Mouse (Mus musculus) CH12.LX (cell line): ENCODE measurements around the gene Olfr479. TPM values are rescaled to one million over a fixed set of nuclear protein-coding genes. Genes with fewer than 3 reads are reported as not detected.

ENCODE experiments used
- DNase-seq: peaks from one replicate; pipeline ENCODE4 v3.0.0-alpha.2; 2013; ENCODE audit errors: extremely low read depth
- H3K27ac ChIP-seq: 2 replicates; pipeline ENCODE4 v1.5.1; 2012; ENCODE audit warnings: low read depth, mild to moderate bottlenecking, control low read depth, moderate library complexity; ENCODE audit not compliant: insufficient read depth
- H3K27me3 ChIP-seq: replicated peaks from 2 replicates; pipeline ENCODE3; 2012; ENCODE audit warnings: inconsistent platforms
- H3K36me3 ChIP-seq, 2 experiments: replicated peaks in 1 of 2; 2 replicates each; pipeline versions ENCODE3 to v1.6.1; 2012; ENCODE audit warnings: inconsistent platforms in 1 of 2, low read length in 1 of 2, mild to moderate bottlenecking in 1 of 2, mixed read lengths in 1 of 2, moderate library complexity in 1 of 2; ENCODE audit not compliant: control insufficient read depth in 1 of 2, insufficient read depth in 1 of 2
- H3K4me1 ChIP-seq, 2 experiments: 2 replicates each; pipeline ENCODE4 v1.6.1; 2012; ENCODE audit warnings: inconsistent platforms in 1 of 2, moderate library complexity in 1 of 2; ENCODE audit not compliant: insufficient read depth in 2 of 2, control insufficient read depth in 1 of 2
- H3K4me2 ChIP-seq: 2 replicates; pipeline ENCODE4 v1.6.1; 2012; ENCODE audit warnings: low read depth, mild to moderate bottlenecking, control low read depth; ENCODE audit not compliant: poor library complexity, insufficient read depth, severe bottlenecking
- H3K4me3 ChIP-seq, 3 experiments: fragments of 150-350 bp in 1 of 3; sonication (generic) in 1 of 3; replicated peaks in 1 of 3; 2 replicates each; pipeline versions ENCODE3 to v1.5.1; 2011 to 2012; ENCODE audit warnings: low read depth in 2 of 3, low read length in 2 of 3, mild to moderate bottlenecking in 2 of 3, moderate library complexity in 2 of 3, control low read depth in 1 of 3, improper control_type of control experiment in 1 of 3, inconsistent platforms in 1 of 3, mixed read lengths in 1 of 3; ENCODE audit not compliant: poor library complexity in 1 of 3
- H3K79me2 ChIP-seq: replicated peaks from 2 replicates; pipeline ENCODE4 v1.6.1; 2012; ENCODE audit warnings: mild to moderate bottlenecking, moderate library complexity; ENCODE audit not compliant: control insufficient read depth, poor library complexity, insufficient read depth, severe bottlenecking; ENCODE audit errors: extremely low read depth
- H3K9ac ChIP-seq: 2 replicates; pipeline ENCODE4 v1.6.1; 2012; ENCODE audit warnings: low read depth, mild to moderate bottlenecking, control low read depth, moderate library complexity; ENCODE audit not compliant: insufficient read depth
- H3K9me3 ChIP-seq: replicated peaks from 2 replicates; pipeline ENCODE3; 2012; ENCODE audit warnings: low read length, inconsistent platforms, mixed read lengths
- CHD1 ChIP-seq: IDR thresholded peaks from 2 replicates; pipeline ENCODE4 v1.6.1; 2012; ENCODE audit warnings: low read depth, low read length, improper control_type of control experiment, inconsistent platforms
- EP300 ChIP-seq: IDR thresholded peaks from 2 replicates; pipeline ENCODE4 v1.6.1; 2011; ENCODE audit warnings: low read length, improper control_type of control experiment
- HCFC1 ChIP-seq: IDR thresholded peaks from 2 replicates; pipeline ENCODE4 v1.6.1; 2012; ENCODE audit warnings: low read depth, mild to moderate bottlenecking, inconsistent platforms, low read length, improper control_type of control experiment
- IRF4 ChIP-seq: IDR thresholded peaks from 2 replicates; pipeline ENCODE4 v1.6.1; 2014; ENCODE audit warnings: low read depth, mild to moderate bottlenecking, inconsistent platforms, low read length, improper control_type of control experiment
- MAFK ChIP-seq: IDR thresholded peaks from 2 replicates; pipeline ENCODE4 v1.6.1; 2011; ENCODE audit warnings: low read length, improper control_type of control experiment; ENCODE audit not compliant: insufficient replicate concordance
- MAZ ChIP-seq: IDR thresholded peaks from 2 replicates; pipeline ENCODE4 v1.6.1; 2012; ENCODE audit warnings: low read depth, mild to moderate bottlenecking, inconsistent platforms, low read length, improper control_type of control experiment, moderate library complexity
- MXI1 ChIP-seq: IDR thresholded peaks from 2 replicates; pipeline ENCODE4 v1.6.1; 2011; ENCODE audit warnings: mild to moderate bottlenecking, low read depth, low read length, improper control_type of control experiment
- MYC ChIP-seq: IDR thresholded peaks from 2 replicates; pipeline ENCODE4 v1.6.1; 2011; ENCODE audit warnings: low read depth, mild to moderate bottlenecking, improper control_type of control experiment, low read length
- NELFE ChIP-seq: IDR thresholded peaks from 2 replicates; pipeline ENCODE4 v1.6.1; 2011; ENCODE audit warnings: low read depth, low read length, improper control_type of control experiment
- NRF1 ChIP-seq: IDR thresholded peaks from 2 replicates; pipeline ENCODE4 v1.6.1; 2014; ENCODE audit warnings: low read depth, mild to moderate bottlenecking, inconsistent platforms, low read length, improper control_type of control experiment, moderate library complexity
- PAX5 ChIP-seq: IDR thresholded peaks from 2 replicates; pipeline ENCODE4 v1.6.1; 2012; ENCODE audit warnings: low read length, inconsistent platforms, mixed read lengths
- POLR2A ChIP-seq: IDR thresholded peaks from 2 replicates; pipeline ENCODE4 v1.6.1; 2011; ENCODE audit warnings: low read depth, mild to moderate bottlenecking, improper control_type of control experiment, low read length
- TBP ChIP-seq: conservative IDR thresholded peaks from 2 replicates; pipeline ENCODE4 v1.6.1; 2011; ENCODE audit warnings: low read depth, low read length, improper control_type of control experiment
- TCF12 ChIP-seq: IDR thresholded peaks from 2 replicates; pipeline ENCODE4 v1.6.1; 2014; ENCODE audit warnings: low read depth, mild to moderate bottlenecking, inconsistent platforms, low read length, improper control_type of control experiment
- UBTF ChIP-seq: IDR thresholded peaks from 2 replicates; pipeline ENCODE4 v1.6.1; 2012; ENCODE audit warnings: low read depth, mild to moderate bottlenecking, inconsistent platforms, low read length, improper control_type of control experiment, moderate library complexity
- USF2 ChIP-seq: conservative IDR thresholded peaks from 2 replicates; pipeline ENCODE4 v1.6.1; 2011; ENCODE audit warnings: low read depth, low read length, improper control_type of control experiment
- ZC3H11A ChIP-seq: IDR thresholded peaks from 2 replicates; pipeline ENCODE4 v1.6.1; 2012; ENCODE audit warnings: low read depth, mild to moderate bottlenecking, inconsistent platforms, low read length, improper control_type of control experiment
- ZMIZ1 ChIP-seq: IDR thresholded peaks from 2 replicates; pipeline ENCODE4 v1.6.1; 2012; ENCODE audit warnings: low read depth, mild to moderate bottlenecking, inconsistent platforms, low read length, improper control_type of control experiment
- ZNF384 ChIP-seq: IDR thresholded peaks from 2 replicates; pipeline ENCODE4 v1.6.1; 2012; ENCODE audit warnings: low read depth, low read length, improper control_type of control experiment, inconsistent platforms
- dilution Hi-C: fragments of 300-500 bp; cut with MboI; formaldehyde crosslinking; loops from 2 replicates; pipeline ENCODE4 v1.14.3; 2020; ENCODE audit warnings: low sequenced_read_pairs; ENCODE audit not compliant: extremely low pct_unique_long_range_greater_than_20kb, extremely low pct_ligation_motif_present
- in situ Hi-C: fragments of 300-500 bp; cut with MboI; formaldehyde crosslinking; loops from 3 replicates; pipeline ENCODE4 v1.14.3; 2019; ENCODE audit warnings: low sequenced_read_pairs, low pct_ligation_motif_present, low pct_unique_long_range_greater_than_20kb, mixed read lengths
- polyA plus RNA-seq: library from polyadenylated mRNA; unstranded; fragments of >175 nt; gene quantifications from 2 replicates; pipeline ENCODE4 v1.2.1, GENCODE M21; 2012; ENCODE audit warnings: low read depth; ENCODE audit not compliant: insufficient read length
- total RNA-seq, 2 experiments: library from RNA; depleted of rRNA; stranded (reverse); fragments of 300-350 nt in 1 of 2; fragments of >200 nt in 1 of 2; gene quantifications; 2 replicates each; pipeline ENCODE4 v1.2.3; 2012 to 2014

Olfr479 gene
- total and polyA plus RNA-seq, 3 experiments: not detected

DNA sequence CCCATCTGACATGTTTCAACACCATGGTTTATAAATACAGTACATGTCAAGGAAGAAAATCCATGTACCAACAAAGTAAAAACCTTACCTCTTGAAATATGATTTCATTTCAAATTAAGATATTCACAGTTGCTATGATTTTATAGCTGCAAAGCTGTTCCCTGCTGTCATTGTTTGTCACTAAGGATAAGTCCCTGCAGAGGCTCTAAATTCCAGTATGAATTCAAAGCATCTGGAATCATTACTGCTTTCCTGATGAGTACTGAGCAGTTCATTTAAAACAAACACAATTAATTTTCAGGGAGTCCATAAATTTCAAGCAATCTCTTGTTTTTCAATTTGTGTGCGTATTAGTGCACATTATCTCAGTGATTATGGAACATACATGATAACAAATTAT, 47.0 kb downstream of the Olfr479 start, which contains the start of gene Olfr482:
Olfr482 (minus strand) TSS at position 101 of the 400 bp plus-strand sequence.
- no peak for DNase-seq
- TF ChIP-seq MAFK (no peak), EP300 (no peak), NRF1 (no peak), USF2 (no peak), ZMIZ1 (no peak), TBP (no peak), CHD1 (no peak), ZC3H11A (no peak), TCF12 (no peak)
- Histone ChIP-seq H3K4me2 (no peak within 1 kb of the TSS), H3K9ac (no peak within 1 kb of the TSS), H3K27ac (no peak within 1 kb of the TSS), H3K79me2 (no peaks in the 10 kb centered on the region), H3K36me3 (no peaks in the 10 kb centered on the region), H3K9me3 (no peaks in the 10 kb centered on the region), H3K4me1 (no peaks in the 10 kb centered on the region), H3K27me3 (peaks cover 6% of the 10 kb centered on the region), H3K4me3 (no peak within 1 kb of the TSS)
- dilution Hi-C loops (no loop called here), in situ Hi-C loops (no loop called here)

DNA sequence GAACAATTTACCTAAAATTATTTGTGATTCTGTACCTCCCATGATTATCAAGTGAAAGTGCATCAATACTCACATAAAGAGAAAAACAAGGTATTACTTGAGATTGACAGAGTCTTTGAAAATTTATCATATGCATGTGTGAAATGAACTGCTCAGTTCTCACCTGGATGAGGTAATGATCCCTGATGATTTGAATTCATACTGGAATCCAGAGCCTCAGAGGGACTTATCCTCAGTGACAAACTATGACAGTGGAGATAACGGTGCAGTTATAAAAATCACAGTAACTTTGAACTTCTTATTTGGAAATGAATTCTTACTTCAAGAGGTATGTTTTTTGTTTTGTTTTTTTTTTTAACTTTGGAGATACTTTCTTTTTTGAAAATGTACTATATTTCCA, 50.1 kb downstream of the Olfr479 start, which contains the start of gene Olfr483:
Olfr483 (plus strand) TSS at position 301 of the 400 bp plus-strand sequence.
- Histone ChIP-seq H3K27ac (no peak within 1 kb of the TSS), H3K4me1 (no peaks in the 10 kb centered on the region), H3K4me3 (no peak within 1 kb of the TSS), H3K9ac (no peak within 1 kb of the TSS), H3K4me2 (no peak within 1 kb of the TSS), H3K79me2 (no peaks in the 10 kb centered on the region), H3K36me3 (no peaks in the 10 kb centered on the region), H3K27me3 (peaks cover 13% of the 10 kb centered on the region), H3K9me3 (no peaks in the 10 kb centered on the region)
- DNase-seq: no peak
- dilution Hi-C loops (no loop called here), in situ Hi-C loops (no loop called here)
- TF ChIP-seq ZNF384 (no peak), HCFC1 (no peak), NELFE (no peak), ZMIZ1 (no peak), PAX5 (no peak), UBTF (no peak), TBP (no peak), MYC (no peak), IRF4 (no peak), MXI1 (no peak), USF2 (no peak), MAZ (no peak), POLR2A (no peak)

Other genes with a start within 250 kb of the Olfr479 start
- gene Ovch2, start 249.5 kb upstream of the Olfr479 start, total RNA-seq (2012; rRNA removed): not detected in 2 replicates
- not detected in 2 replicates for gene Ovch2, start 249.5 kb upstream of the Olfr479 start, total RNA-seq (2014; rRNA removed)
- not detected in 2 replicates for gene Ovch2, start 249.5 kb upstream of the Olfr479 start, polyA plus RNA-seq
- not detected in 2 replicates for gene Olfr467, start 238.4 kb upstream of the Olfr479 start, total RNA-seq (2012; rRNA removed)
- not detected in 2 replicates for gene Olfr467, start 238.4 kb upstream of the Olfr479 start, total RNA-seq (2014; rRNA removed)
- not detected in 2 replicates for gene Olfr467, start 238.4 kb upstream of the Olfr479 start, polyA plus RNA-seq
- not detected in 2 replicates for gene Olfr469, start 225.2 kb upstream of the Olfr479 start, total RNA-seq (2012; rRNA removed)
- gene Olfr469, start 225.2 kb upstream of the Olfr479 start, total RNA-seq (2014; rRNA removed): not detected in 2 replicates
- gene Olfr469, start 225.2 kb upstream of the Olfr479 start, polyA plus RNA-seq: not detected in 2 replicates
- gene Olfr470, start 203.2 kb upstream of the Olfr479 start, total RNA-seq (2012; rRNA removed): not detected in 2 replicates
- gene Olfr470, start 203.2 kb upstream of the Olfr479 start, total RNA-seq (2014; rRNA removed): not detected in 2 replicates
- gene Olfr470, start 203.2 kb upstream of the Olfr479 start, polyA plus RNA-seq: not detected in 2 replicates
- not detected in 2 replicates for gene Olfr472, start 152.8 kb upstream of the Olfr479 start, total RNA-seq (2012; rRNA removed)
- gene Olfr472, start 152.8 kb upstream of the Olfr479 start, total RNA-seq (2014; rRNA removed): not detected in 2 replicates
- gene Olfr472, start 152.8 kb upstream of the Olfr479 start, polyA plus RNA-seq: 0.04 TPM in 1 of 2 replicates, not detected in the other
- gene Olfr473, start 120.2 kb upstream of the Olfr479 start, total RNA-seq (2012; rRNA removed): not detected in 2 replicates
- gene Olfr473, start 120.2 kb upstream of the Olfr479 start, total RNA-seq (2014; rRNA removed): not detected in 2 replicates
- gene Olfr473, start 120.2 kb upstream of the Olfr479 start, polyA plus RNA-seq: not detected in 2 replicates
- gene Olfr474, start 96.0 kb upstream of the Olfr479 start, total RNA-seq (2012; rRNA removed): not detected in 2 replicates
- not detected in 2 replicates for gene Olfr474, start 96.0 kb upstream of the Olfr479 start, total RNA-seq (2014; rRNA removed)
- not detected in 2 replicates for gene Olfr474, start 96.0 kb upstream of the Olfr479 start, polyA plus RNA-seq
- not detected in 2 replicates for gene Olfr476, start 85.9 kb upstream of the Olfr479 start, total RNA-seq (2012; rRNA removed)
- not detected in 2 replicates for gene Olfr476, start 85.9 kb upstream of the Olfr479 start, total RNA-seq (2014; rRNA removed)
- gene Olfr476, start 85.9 kb upstream of the Olfr479 start, polyA plus RNA-seq: not detected in 2 replicates
- not detected in 2 replicates for gene Olfr477, start 64.0 kb upstream of the Olfr479 start, total RNA-seq (2012; rRNA removed)
- not detected in 2 replicates for gene Olfr477, start 64.0 kb upstream of the Olfr479 start, total RNA-seq (2014; rRNA removed)
- gene Olfr477, start 64.0 kb upstream of the Olfr479 start, polyA plus RNA-seq: not detected in 2 replicates
- gene Olfr478, start 16.7 kb upstream of the Olfr479 start, total RNA-seq (2012; rRNA removed): not detected in 2 replicates
- not detected in 2 replicates for gene Olfr478, start 16.7 kb upstream of the Olfr479 start, total RNA-seq (2014; rRNA removed)
- not detected in 2 replicates for gene Olfr478, start 16.7 kb upstream of the Olfr479 start, polyA plus RNA-seq
- not detected in 2 replicates for gene Olfr480, start 16.7 kb downstream of the Olfr479 start, total RNA-seq (2012; rRNA removed)
- not detected in 2 replicates for gene Olfr480, start 16.7 kb downstream of the Olfr479 start, total RNA-seq (2014; rRNA removed)
- not detected in 2 replicates for gene Olfr480, start 16.7 kb downstream of the Olfr479 start, polyA plus RNA-seq
- not detected in 2 replicates for gene Olfr481, start 29.2 kb downstream of the Olfr479 start, total RNA-seq (2012; rRNA removed)
- not detected in 2 replicates for gene Olfr481, start 29.2 kb downstream of the Olfr479 start, total RNA-seq (2014; rRNA removed)
- not detected in 2 replicates for gene Olfr481, start 29.2 kb downstream of the Olfr479 start, polyA plus RNA-seq
- gene Olfr482, start 46.9 kb downstream of the Olfr479 start, total RNA-seq (2012; rRNA removed): not detected in 2 replicates
- gene Olfr482, start 46.9 kb downstream of the Olfr479 start, total RNA-seq (2014; rRNA removed): 0.50 and 0.59 TPM in 2 replicates
- gene Olfr482, start 46.9 kb downstream of the Olfr479 start, polyA plus RNA-seq: not detected in 2 replicates
- not detected in 2 replicates for gene Olfr483, start 50.2 kb downstream of the Olfr479 start, total RNA-seq (2012; rRNA removed)
- gene Olfr483, start 50.2 kb downstream of the Olfr479 start, total RNA-seq (2014; rRNA removed): not detected in 2 replicates
- not detected in 2 replicates for gene Olfr483, start 50.2 kb downstream of the Olfr479 start, polyA plus RNA-seq
- not detected in 2 replicates for gene Olfr484, start 76.8 kb downstream of the Olfr479 start, total RNA-seq (2012; rRNA removed)
- gene Olfr484, start 76.8 kb downstream of the Olfr479 start, total RNA-seq (2014; rRNA removed): not detected in 2 replicates
- not detected in 2 replicates for gene Olfr484, start 76.8 kb downstream of the Olfr479 start, polyA plus RNA-seq
- gene Olfr485, start 109.2 kb downstream of the Olfr479 start, total RNA-seq (2012; rRNA removed): not detected in 2 replicates
- not detected in 2 replicates for gene Olfr485, start 109.2 kb downstream of the Olfr479 start, total RNA-seq (2014; rRNA removed)
- not detected in 2 replicates for gene Olfr485, start 109.2 kb downstream of the Olfr479 start, polyA plus RNA-seq
- not detected in 2 replicates for gene Olfr486, start 122.0 kb downstream of the Olfr479 start, total RNA-seq (2012; rRNA removed)
- not detected in 2 replicates for gene Olfr486, start 122.0 kb downstream of the Olfr479 start, total RNA-seq (2014; rRNA removed)
- not detected in 2 replicates for gene Olfr486, start 122.0 kb downstream of the Olfr479 start, polyA plus RNA-seq
- gene Olfr487, start 163.9 kb downstream of the Olfr479 start, total RNA-seq (2012; rRNA removed): not detected in 2 replicates
- gene Olfr487, start 163.9 kb downstream of the Olfr479 start, total RNA-seq (2014; rRNA removed): not detected in 2 replicates
- not detected in 2 replicates for gene Olfr487, start 163.9 kb downstream of the Olfr479 start, polyA plus RNA-seq
- not detected in 2 replicates for gene Olfr488, start 207.7 kb downstream of the Olfr479 start, total RNA-seq (2012; rRNA removed)
- not detected in 2 replicates for gene Olfr488, start 207.7 kb downstream of the Olfr479 start, total RNA-seq (2014; rRNA removed)
- not detected in 2 replicates for gene Olfr488, start 207.7 kb downstream of the Olfr479 start, polyA plus RNA-seq
- not detected in 2 replicates for gene Olfr490, start 238.2 kb downstream of the Olfr479 start, total RNA-seq (2012; rRNA removed)
- gene Olfr490, start 238.2 kb downstream of the Olfr479 start, total RNA-seq (2014; rRNA removed): not detected in 2 replicates
- gene Olfr490, start 238.2 kb downstream of the Olfr479 start, polyA plus RNA-seq: not detected in 2 replicates